Mouse (Mus musculus) cerebellum, adult 18-20 months (tissue): Measurements from ENCODE around the gene Gla.

Experiments
- DNase-seq, 2 experiments: peaks; one replicate each; pipeline ENCODE4 v3.0.0; 2021

The Gla gene

DNA sequence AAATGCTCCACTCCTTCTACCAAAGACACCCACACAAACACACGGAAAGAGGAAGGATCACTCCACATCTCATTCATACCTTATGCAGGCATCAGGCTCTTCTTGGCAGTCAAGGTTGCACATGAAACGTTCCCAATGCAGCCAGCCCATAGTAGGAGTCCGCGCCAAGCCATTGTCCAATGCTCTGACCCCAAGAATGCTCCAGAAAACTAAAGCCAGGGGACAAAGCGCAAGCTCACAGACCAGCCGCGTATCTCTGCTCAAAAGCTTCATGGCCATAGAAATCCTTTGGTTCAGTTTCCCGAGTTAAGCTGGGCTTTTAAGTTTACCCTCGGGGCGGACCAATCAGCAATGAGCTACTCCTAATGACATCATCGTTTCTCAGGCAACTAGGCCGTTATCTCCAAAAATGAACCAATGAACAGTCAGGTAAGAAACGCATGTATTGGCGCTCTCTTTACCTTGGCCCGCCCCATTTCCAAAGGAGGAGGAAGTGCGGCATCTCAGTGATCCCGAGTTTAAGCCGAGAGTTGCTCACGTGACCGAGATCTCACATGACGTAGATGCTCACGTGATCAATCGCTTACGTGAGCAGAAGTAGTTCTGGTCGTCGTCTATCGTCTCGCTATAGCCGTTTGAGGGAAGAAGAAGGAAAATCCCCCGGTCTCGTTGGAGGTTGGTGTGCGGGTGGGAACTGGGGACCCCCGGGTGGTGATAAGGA is at the start of gene Gla, which contains the start of gene Hnrnph2:
TSS of gene Gla (minus strand) at position 467 of the 721 bp plus-strand sequence.
TSS of gene Hnrnph2 (plus strand) at position 521 of the 721 bp plus-strand sequence.
- peak; percentile 84 to 93 for DNase-seq

DNA sequence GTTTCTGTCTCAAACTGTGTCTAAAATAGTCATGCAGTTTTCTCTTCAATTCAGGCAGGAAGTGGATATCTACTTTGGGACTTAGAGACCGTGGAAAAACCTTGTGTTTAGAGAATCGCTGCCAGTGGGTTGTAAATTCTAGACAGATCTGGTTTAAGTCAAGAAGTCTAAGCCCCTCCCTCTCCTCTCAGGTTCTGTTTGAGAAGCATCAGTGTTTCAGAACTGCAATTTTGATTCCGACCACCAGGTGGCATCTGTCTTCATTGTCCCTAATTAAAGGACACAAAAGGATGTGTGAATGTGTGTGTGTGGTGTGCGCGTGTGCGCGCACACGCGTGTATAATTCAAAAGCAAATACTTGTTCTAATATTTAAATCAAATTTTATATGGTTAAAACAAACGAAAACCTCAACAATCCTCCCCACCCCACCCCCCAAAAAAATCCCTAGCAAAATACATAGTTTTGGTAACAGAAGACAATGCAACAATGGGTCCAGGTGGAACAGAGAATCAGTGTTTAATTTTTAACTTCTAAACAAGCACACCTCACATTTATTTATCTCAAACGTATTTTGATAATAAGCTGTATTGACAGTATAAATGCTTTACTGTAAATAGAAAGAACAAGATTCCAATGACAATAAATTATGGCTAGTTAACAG is 47.2 kb upstream of the Gla start:
- DNase-seq = peak; percentile 78 to 80

DNA sequence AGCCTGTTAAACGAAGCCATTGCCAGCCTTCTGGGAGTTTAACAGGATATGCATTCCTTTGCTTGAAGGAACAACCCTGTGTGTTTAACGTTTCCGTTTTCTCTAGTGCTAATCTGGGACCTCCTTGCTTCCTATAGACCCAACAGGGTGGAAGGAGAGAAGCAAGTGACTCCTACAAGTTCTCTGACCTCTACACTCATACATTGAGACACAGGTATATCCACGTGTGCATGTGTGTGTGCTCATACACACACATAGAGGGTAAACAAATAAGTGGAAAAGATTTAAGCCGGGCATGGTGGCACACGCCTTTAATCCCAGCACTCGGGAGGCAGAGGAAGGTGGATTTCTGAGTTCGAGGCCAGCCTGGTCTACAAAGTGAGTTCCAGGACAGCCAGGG is 46.5 kb upstream of the Gla start:
- no peak for DNase-seq

DNA sequence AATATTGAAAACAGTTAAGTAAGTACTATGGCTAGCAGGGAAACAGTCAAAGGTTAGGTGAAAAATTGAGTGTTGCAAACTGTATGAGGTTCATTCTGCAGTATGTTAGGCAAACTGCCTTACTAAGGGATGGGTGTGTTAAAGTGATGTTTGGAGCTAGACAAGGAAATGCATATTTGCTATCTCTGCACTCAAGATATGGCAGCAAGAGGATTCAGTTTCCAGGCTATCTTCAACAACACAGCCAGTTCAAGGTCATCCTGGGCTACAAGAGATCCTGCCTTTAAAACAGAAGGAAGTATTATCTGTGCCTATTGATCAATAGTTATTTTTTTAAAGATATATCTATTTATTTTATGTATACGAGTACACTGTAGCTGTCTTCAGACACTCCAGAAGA is 45.4 kb upstream of the Gla start:
- DNase-seq = no peak

DNA sequence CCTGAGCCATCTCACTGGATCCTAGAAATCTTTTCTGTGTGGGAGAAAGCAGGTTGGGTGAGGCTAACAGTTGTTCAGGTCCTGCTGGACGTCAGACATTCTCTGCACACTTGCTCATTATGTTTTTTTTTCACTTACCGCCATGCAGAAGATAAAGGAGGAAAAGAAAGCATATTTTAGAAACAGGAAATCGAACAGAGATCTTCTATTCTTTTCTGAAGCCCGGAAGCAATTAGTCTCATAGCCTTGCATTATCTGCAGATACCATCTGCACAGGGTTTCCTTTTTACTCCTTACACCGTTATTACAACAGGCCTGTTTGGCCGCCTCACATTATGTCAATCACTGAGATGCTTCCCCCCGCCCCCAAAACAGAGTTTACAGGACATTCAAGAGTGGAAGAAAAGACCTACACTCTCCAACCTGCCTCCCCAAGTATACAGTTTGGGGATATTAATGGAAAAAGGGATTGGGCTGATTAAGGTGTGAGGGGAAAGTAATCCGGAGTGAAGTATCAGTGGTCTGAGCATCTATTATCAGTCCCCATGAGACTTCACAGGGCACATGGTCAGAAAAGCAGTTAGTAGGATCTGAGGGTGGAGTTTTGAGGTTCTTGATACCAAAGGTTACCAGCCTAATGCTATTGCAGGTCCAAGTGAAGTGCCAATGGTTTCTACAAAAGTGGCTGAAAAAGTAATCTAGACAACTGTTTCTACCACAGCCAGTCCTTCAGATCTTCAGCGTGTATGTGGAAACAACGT is 40.3 kb upstream of the Gla start:
- DNase-seq = no peak

DNA sequence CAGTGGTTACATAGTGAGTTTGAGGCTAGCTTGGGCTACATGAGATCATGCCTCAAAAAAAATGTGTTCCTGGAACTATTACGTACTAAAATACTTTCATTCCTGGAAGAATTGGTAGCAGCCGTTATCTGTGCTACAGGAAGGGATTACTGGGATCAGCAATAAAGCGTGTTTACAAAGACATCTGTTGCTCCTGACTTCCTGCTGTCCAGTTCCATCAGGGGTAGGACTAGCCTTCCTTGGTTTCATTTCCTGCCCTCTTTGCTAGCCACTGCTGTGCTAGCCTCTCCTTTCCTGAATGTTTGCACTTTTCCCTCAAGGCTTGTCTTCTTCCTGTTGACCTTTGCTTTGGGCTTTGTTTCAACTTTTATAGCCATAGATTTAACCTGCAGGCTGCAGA is 34.9 kb upstream of the Gla start:
- DNase-seq = no peak

DNA sequence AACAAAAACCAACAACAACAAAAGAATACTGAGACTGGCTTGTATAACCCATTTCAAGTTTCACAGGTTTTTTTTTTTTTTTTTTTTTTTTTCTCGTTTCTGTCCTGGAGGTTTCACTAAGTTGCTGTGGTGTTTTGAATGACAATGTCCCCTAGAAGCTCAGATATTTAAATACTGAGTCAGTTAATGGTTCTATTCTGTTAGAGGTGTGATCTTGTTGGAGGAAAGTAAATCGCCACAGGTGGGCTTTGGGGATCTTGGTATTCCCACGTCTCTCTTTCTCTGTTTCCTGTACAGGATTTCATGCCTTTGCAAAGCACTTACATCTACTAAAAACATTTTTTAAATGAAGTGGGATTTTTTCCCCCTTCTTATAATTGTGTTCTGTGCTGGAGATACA is 34.2 kb upstream of the Gla start:
- DNase-seq = no peak

DNA sequence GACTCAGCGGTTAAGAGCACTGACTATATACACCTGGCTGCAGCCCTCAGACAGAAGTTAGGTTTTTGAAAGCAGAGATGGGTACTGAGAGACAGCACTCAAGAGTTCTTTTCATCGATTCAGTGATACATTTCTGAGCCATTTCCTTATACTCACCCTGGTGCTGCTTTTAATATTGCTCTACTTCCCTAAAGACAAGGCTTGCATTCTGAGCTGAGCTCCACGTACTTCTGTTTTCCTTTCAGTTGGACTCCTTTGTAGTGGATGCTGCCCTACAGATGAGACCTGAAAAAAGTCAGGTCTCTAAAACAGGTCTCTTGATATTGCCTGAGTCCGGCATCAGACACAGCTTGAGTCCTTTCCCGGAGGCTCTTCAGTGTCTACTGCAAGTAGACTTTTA is 31.8 kb upstream of the Gla start:
- no peak for DNase-seq

DNA sequence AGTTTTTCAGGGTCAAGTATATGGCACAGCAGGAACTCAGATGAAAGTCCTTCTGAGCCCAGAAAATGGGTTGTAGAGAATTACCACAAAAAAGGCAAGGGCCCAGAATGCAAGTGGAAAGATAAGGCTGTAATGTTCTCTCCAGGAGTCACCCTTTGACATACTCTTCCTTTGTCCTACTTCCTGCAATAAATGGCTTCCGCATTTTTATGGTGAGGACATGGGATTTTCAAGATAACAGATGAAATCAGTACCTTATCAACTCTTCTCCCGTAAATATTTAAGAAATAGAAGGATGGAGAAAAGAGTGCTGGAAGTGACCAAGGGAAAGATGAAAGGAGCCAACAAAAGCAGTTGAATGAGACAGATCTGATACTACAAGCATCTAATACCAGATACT is 27.3 kb upstream of the Gla start:
- no peak for DNase-seq

DNA sequence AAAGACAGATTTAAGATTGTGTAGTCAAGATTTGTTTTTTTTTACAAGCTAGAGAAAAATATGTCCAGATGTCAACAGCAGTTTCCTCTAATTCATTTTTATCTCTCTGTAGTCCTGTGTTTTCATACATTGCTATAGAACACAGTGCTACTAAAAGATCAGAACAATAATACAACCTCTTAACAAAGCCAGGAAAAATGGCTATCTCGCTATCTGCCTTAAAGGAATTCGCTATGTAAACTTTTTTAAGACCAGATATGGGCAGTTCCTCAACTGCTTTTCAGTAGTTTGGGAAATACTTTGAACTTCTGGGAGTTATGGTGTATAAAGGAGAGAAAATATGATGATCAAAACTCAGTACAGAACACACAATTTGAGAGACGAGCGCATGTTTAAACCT is 22.4 kb upstream of the Gla start:
- DNase-seq = no peak

DNA sequence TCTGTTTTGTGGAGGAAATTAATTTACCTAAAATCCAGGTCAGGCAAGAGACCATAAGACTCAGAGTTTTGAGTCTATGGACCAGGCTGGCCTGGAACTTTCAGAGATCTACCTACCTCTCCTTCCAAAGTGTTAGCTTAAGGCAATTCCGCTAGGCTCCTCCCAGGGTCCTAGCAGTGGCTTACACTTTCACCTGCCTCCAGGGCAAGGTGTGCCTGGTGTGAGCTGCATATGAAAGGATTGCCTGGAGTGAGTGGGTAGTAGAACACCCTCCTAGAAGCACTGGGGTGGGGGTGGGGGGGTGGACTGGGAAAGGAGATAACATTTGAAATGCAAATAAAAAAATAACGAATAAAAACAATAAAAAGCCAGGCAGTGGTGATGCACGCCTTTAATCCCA is 20.8 kb upstream of the Gla start:
- no peak for DNase-seq

DNA sequence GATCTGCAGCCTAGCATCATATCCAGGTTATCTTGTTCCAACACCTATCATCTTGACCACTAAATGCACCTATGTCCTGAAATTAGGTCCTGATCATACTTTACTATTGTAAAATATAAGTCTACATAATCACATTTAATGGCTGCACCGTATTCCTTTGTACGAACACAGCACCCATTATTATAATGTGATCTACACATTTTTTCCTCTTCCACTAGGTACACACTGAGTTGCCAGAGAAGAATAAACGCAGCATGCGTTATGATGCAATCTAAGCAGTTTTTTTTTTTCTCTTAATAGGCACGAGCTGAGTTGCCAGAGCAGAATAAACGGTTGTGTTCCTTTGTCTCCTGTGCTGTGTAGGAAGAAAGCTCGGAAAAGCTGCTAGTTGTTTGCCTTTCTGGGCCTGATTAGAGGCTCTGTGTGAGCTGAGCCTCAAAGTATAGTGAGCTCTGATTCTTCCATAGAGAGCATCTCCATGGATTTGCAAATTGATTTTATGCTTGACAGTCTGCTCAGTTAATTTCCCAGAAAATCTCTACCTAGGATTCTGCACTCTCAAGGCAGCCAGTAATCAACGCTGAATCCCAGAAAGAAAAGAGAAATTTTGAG is 19.4 kb upstream of the Gla start:
- no peak for DNase-seq

DNA sequence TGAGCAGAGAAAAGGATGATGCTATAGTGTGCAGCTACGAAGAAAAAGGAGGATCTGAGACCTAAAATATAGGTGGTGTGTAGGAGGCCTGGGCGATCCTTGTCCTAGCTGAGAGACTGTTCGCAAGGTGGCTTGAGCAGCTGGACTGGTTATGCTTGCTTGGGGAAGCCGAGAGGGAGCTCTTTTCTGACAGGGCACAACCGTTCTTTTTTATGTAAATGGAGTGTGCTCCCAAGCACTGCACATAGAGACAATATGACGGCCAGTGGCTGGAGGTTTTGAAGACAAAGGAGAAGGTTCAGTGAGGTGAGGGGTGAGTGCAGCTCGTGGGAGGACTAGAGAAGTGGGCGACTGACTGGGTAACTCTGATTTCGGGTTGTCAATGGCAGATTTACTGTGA is 18.8 kb upstream of the Gla start:
- DNase-seq = no peak

DNA sequence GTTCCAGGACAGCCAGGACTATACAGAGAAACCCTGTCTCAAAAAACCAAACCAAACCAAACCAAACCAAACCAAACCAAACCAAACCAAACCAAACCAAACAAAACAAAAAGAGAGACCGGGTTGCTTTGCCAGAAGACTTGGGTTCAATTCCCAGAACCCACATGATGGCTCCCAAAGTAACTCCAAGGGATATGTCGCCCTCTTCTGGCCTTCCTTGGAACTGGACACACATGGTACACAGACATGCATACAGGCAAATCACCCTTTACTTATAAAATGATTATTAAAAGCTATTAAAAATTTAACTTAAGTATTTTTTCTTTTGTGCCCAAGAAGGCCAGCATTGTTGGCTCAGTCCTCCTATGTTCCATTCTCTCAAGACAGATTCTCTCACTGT is 13.4 kb upstream of the Gla start:
- no peak for DNase-seq

DNA sequence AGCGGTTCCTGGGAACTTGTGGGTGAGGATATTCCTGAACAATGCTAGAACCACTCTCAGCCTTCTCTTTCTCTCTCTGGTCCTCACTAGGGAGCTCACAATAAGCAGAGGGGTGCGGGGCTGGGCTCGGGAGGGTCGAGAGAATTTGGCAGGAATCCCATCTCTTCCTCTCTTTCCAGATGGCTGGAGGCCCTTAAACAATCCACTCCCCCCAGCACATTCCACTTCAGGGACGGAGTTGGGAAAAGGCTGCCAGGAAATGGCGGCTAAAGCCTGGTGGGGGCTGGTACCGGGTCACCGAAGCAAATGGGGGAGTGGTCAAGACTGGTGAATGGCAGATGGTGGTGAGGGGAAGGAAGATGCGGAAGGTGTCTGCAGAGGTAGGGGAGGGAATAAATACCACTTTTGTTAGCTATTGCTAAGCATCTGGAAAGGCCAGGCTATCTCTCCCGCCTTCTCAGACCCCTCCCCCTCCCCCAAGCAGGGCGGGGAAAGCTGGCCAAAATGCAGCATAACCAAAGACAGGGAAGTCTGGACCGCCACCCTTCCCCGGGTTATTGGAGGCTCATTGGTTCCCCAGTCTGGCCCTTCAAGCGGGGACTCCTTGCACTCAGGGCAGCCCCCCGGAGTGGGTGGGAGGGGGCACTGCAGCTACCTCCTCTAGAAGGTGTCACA is 11.5 kb upstream of the Gla start:
- DNase-seq = peak; percentile 36 to 42

DNA sequence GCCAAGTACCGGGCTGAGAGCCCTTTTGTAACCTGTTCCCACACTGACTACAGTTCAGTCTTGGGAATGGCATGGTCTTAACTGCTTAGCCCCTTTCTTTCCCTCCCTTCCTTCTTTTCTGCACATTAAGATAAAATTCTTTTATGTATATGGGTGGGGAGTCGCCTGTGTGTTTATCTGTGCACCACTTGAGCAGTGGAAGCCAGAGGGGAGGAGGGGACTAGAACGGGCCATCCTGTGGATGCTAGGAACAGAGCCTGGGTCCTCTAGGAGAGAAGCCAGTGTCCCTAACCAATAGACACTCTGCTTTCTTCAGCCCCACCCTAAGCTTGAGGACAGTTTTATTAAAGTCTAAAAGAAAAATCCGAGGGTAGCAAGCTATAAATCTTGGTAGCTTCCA is 10.1 kb upstream of the Gla start:
- DNase-seq = no peak

DNA sequence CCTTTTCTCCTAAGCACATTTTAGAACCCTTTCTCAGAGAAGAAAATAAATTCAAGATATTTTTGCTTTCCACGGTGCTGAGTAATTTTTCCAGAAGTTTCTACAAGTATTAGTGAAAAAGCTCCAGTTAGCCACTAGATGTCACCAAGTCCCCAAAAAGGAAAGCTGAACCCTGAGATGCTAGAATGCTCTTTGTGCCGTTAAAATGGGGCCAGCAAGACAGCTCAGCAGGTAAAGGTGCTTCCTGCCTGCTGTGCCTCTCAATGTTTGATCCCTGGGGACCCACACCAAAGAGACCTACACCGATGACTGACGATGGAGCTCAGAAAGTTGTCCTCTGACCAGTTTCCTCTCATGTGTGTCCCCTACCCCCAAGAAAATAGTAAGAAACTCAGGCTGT is 8.5 kb upstream of the Gla start:
- DNase-seq = peak in 1 of 2 experiments; percentile 23

DNA sequence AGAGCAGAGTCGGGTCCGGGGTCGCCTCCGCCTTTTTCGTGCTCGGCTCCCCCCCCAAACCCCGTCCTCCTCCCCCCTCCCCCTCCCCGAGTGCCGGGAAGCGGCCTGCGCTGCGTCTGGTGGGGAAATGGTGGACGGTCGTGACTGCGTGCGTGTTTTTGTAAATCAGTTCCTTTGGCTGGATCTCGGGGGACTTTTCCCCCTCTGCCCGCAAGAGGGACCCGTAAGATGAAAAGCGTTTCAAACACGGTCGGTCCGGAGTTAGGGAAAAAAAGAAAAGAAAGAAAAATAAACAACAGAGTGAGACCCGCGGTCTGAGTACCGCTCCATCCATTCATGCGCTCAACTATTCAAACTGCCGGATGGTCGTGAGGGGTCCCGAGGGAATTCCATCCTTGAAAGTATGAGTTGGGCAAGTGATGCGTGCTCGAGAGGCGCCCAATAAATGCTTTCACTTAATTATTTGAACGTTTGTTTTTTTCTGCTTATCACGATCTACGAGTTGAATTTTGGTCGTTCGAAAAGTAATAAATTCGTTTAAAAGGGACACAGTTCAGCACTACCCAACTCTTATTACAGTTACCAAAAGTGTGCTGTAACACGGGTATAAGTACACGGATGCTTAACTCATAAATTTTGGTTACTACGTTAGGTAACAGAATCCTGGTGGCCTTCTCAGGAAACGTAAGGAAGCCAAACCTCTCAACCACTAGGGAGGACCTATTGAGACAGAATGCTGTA is 625 bp upstream of the Gla start:
- DNase-seq = no peak

DNA sequence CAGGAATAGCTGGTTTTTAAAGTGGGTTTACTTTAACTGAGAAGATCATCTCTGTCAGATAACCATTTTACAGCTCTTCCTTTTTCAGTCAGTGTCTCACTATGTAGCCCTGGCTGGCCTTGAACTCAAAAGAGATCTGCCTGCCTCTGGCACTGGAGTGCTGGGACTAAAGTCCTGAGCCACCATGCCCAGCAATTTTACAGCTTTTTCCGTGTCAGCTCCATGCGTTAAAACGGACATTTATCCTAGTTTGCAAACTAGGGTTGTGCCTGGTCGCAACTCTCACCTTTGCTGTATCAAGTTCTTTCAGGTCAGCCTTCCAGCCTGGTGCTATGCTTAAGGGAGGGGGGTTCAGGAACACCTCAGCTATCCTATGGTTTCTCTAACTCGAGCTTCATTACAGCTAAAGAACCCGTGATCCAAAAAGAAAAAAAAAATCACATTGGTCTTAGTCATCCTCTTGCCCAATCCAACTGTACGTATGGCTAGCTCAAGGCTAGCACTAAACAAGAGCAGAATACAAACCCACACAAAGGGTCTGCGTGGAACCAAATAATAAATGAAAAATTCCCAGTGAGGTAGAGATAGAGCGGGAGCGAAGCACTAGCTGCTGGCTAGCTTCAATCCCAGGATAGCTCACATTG is 881 bp downstream of the Gla start:
- no peak for DNase-seq

DNA sequence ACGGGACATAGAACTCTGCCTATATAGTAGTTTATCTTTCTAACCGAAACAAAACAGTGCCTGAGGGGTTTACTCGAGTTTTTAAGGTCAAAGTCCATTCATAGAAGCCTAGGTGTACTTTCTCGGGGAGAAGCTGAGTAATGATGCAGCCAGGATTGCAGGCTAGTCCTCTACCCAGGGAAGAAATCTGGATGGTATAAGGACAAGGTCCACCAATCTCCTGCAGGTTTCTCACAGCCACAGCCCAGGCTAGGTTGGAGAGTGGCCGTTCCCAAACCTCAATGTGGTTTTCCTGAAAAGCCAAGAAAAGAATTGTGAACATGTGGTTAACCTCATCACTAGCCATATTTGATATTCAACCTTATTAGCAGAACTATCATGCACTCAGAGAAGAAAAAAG is 11.1 kb downstream of the Gla start:
- DNase-seq = no peak

DNA sequence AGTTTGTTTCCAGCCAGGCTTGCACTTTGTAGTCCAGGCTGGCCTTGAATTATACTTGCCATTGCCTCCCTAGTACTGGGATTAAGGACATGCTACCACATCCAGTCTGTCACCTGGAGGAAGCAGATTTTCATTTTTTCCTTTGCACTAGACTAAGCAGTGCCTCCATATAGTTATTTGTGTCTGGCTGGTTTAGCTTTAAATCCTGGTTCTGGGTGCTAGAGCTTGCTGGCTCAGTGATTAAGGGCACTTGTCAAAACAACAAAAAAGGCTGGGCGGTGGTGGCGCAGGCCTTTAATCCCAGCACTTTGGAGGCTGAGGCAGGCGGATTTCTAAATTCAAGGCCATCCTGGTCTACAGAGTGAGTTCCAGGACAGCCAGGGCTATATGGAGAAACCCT is 11.9 kb downstream of the Gla start:
- DNase-seq = no peak

DNA sequence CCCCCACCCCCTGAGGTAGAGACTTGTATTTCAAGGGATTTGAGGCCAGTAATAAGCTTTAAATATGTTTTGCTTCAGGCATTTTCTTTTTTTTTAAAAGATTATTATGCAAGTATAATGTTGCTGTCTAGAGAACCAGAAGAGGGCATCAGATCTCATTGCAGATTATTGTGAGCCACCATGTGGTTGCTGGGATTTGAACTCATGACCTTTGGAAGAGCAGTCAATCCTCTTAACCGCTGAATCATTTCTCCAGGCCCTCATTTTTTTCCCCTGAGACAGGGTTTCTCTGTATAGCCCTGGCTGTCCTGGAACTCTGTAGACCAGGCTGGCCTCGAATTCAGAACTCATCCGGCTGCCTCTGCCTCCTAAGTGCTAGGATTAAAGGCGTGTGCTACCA is 12.7 kb downstream of the Gla start:
- no peak for DNase-seq
